Mouse (Mus musculus): ENCODE measurements around the gene Mill2. TPM values are rescaled to one million over a fixed set of nuclear protein-coding genes. Genes with fewer than 3 reads are reported as not detected.

The Mill2 gene
- polyA plus RNA-seq, 1 experiment from 2014 or later: 0.03 TPM

- TF ChIP-seq CTCF (IDR thresholded peaks at IDR 0.05): peak; percentile 73
- peak; percentile 60 for ATAC-seq
- in situ Hi-C loops (cut with MboI; ENCODE audit: low pct_unique_long_range_greater_than_20kb): loop anchor here (10.0 to 25.0 kb wide), 2 partner anchors 128 to 661 kb away; no protein-coding TSS in a partner anchor
- CTCF ChIA-PET: interaction anchor here (0.9 to 2.1 kb wide), 6 partner anchors 10 to 1800 kb away, joined by 3 to 7 read pairs (median 3); partner anchors contain the start of gene Psg16
- no peaks in the 10 kb centered on the region for H3K27me3 ChIP-seq
- no peak for DNase-seq (ENCODE audit: low read depth, low spot score)
- POLR2A ChIA-PET: no interaction called here
Measured at GRCm38 (mm10) chr7:18873253-18873652, 33.5 kb downstream of the Mill2 start.

GRCm38 (mm10) chr7:18875372-18875771, 35.6 kb downstream of the Mill2 start:
- DNase-seq (ENCODE audit: low read depth, low spot score) (no peak), ATAC-seq (no peak)
- H3K27me3 ChIP-seq: no peaks in the 10 kb centered on the region
- in situ Hi-C loops (cut with MboI; ENCODE audit: low pct_unique_long_range_greater_than_20kb): loop anchor here (10.0 kb wide), 1 partner anchor 131 kb away; no protein-coding TSS in a partner anchor
- POLR2A ChIA-PET: no interaction called here
- CTCF ChIA-PET: no interaction called here
- no peak for TF ChIP-seq CTCF (IDR thresholded peaks at IDR 0.05)

- ChIA-PET CTCF (interaction anchor here (1.1 to 2.3 kb wide), 2 partner anchors 13 to 14 kb away, joined by 3 to 7 read pairs; no protein-coding TSS in a partner anchor), POLR2A (no interaction called here)
- ATAC-seq (no peak), DNase-seq (ENCODE audit: low read depth, low spot score) (no peak)
- in situ Hi-C loops (cut with MboI; ENCODE audit: low pct_unique_long_range_greater_than_20kb): loop anchor here (10.0 kb wide), 1 partner anchor 134 kb away; no protein-coding TSS in a partner anchor
- no peaks in the 10 kb centered on the region for H3K27me3 ChIP-seq
- no peak for TF ChIP-seq CTCF (IDR thresholded peaks at IDR 0.05)
Measured at GRCm38 (mm10) chr7:18878691-18879090, 38.9 kb downstream of the Mill2 start.

GRCm38 (mm10) chr7:18883991-18884744, 44.4 kb downstream of the Mill2 start:
- ATAC-seq: no peak
- no peak for DNase-seq (ENCODE audit: low read depth, low spot score)
- CTCF ChIA-PET: interaction anchor here (1.4 kb wide), 1 partner anchor 134 kb away, joined by 3 read pairs; no protein-coding TSS in a partner anchor
- TF ChIP-seq CTCF (IDR thresholded peaks at IDR 0.05): no peak
- in situ Hi-C loops (cut with MboI; ENCODE audit: low pct_unique_long_range_greater_than_20kb): no loop called here
- H3K27me3 ChIP-seq: no peaks in the 10 kb centered on the region
- POLR2A ChIA-PET: no interaction called here

GRCm38 (mm10) chr7:18884745-18885422, 45.1 kb downstream of the Mill2 start:
- H3K27me3 ChIP-seq: no peaks in the 10 kb centered on the region
- DNase-seq (ENCODE audit: low read depth, low spot score) (no peak), ATAC-seq (no peak)
- CTCF ChIA-PET: interaction anchor here (1.4 kb wide), 1 partner anchor 135 kb away, joined by 3 read pairs; no protein-coding TSS in a partner anchor
- in situ Hi-C loops (cut with MboI; ENCODE audit: low pct_unique_long_range_greater_than_20kb): no loop called here
- no peak for TF ChIP-seq CTCF (IDR thresholded peaks at IDR 0.05)
- POLR2A ChIA-PET: no interaction called here

- POLR2A ChIA-PET: no interaction called here
- TF ChIP-seq CTCF (IDR thresholded peaks at IDR 0.05): no peak
- in situ Hi-C loops (cut with MboI; ENCODE audit: low pct_unique_long_range_greater_than_20kb): no loop called here
- CTCF ChIA-PET: no interaction called here
- DNase-seq (ENCODE audit: low read depth, low spot score) (no peak), ATAC-seq (no peak)
- H3K27me3 ChIP-seq: no peaks in the 10 kb centered on the region
Measured at GRCm38 (mm10) chr7:18886963-18887362, 47.2 kb downstream of the Mill2 start.

GRCm38 (mm10) chr7:18890848-18891247, 51.1 kb downstream of the Mill2 start:
- no peak for TF ChIP-seq CTCF (IDR thresholded peaks at IDR 0.05)
- H3K27me3 ChIP-seq: no peaks in the 10 kb centered on the region
- ChIA-PET CTCF (no interaction called here), POLR2A (no interaction called here)
- DNase-seq (ENCODE audit: low read depth, low spot score) (no peak), ATAC-seq (no peak)
- in situ Hi-C loops (cut with MboI; ENCODE audit: low pct_unique_long_range_greater_than_20kb): no loop called here

GRCm38 (mm10) chr7:18891872-18892599, 52.3 kb downstream of the Mill2 start:
- H3K27me3 ChIP-seq: no peaks in the 10 kb centered on the region
- DNase-seq (ENCODE audit: low read depth, low spot score) (no peak), ATAC-seq (peak; percentile 87)
- in situ Hi-C loops (cut with MboI; ENCODE audit: low pct_unique_long_range_greater_than_20kb): no loop called here
- ChIA-PET CTCF (interaction anchor here (0.7 to 1.8 kb wide), 8 partner anchors 12 to 152 kb away, joined by 3 to 7 read pairs (median 3); partner anchors contain the start of gene Ccdc61), POLR2A (no interaction called here)
- TF ChIP-seq CTCF (IDR thresholded peaks at IDR 0.05): peak; percentile 98

GRCm38 (mm10) chr7:18893009-18893408, 53.2 kb downstream of the Mill2 start:
- POLR2A ChIA-PET: no interaction called here
- CTCF ChIA-PET: interaction anchor here (1.4 to 1.8 kb wide), 2 partner anchors 17 to 112 kb away, joined by 4 to 7 read pairs; partner anchors contain the start of gene Ccdc61
- no peaks in the 10 kb centered on the region for H3K27me3 ChIP-seq
- no peak for ATAC-seq
- no peak for DNase-seq (ENCODE audit: low read depth, low spot score)
- TF ChIP-seq CTCF (IDR thresholded peaks at IDR 0.05): no peak
- in situ Hi-C loops (cut with MboI; ENCODE audit: low pct_unique_long_range_greater_than_20kb): no loop called here

GRCm38 (mm10) chr7:18893651-18894430, 54.1 kb downstream of the Mill2 start:
- no peak for TF ChIP-seq CTCF (IDR thresholded peaks at IDR 0.05)
- no peaks in the 10 kb centered on the region for H3K27me3 ChIP-seq
- DNase-seq (ENCODE audit: low read depth, low spot score): no peak
- ATAC-seq: no peak
- ChIA-PET POLR2A (no interaction called here), CTCF (interaction anchor here (1.4 to 1.8 kb wide), 2 partner anchors 16 to 111 kb away, joined by 4 to 7 read pairs; partner anchors contain the start of gene Ccdc61)
- in situ Hi-C loops (cut with MboI; ENCODE audit: low pct_unique_long_range_greater_than_20kb): no loop called here
